Mouse (Mus musculus): Measurements from ENCODE around the gene Limk1.

Limk1 gene

GRCm38 (mm10) chr5:134630835-134631234 is 57.6 kb downstream of the Limk1 start:
- DNase-seq (ENCODE audit: low spot score in 2 of 2) = no peak

GRCm38 (mm10) chr5:134629508-134629907 is 58.9 kb downstream of the Limk1 start:
- no peak for DNase-seq (ENCODE audit: low spot score in 2 of 2)

GRCm38 (mm10) chr5:134622069-134622468 is 66.3 kb downstream of the Limk1 start:
- DNase-seq (ENCODE audit: low spot score in 2 of 2) = peak in 1 of 2 experiments; percentile 41

- no peak for DNase-seq (ENCODE audit: low spot score in 2 of 2)
These were observed 67.2 kb downstream of the Limk1 start for GRCm38 (mm10) chr5:134621099-134621640.

GRCm38 (mm10) chr5:134620457-134620856 is 67.9 kb downstream of the Limk1 start:
- DNase-seq (ENCODE audit: low spot score in 2 of 2) = no peak

GRCm38 (mm10) chr5:134617071-134617470 is 71.3 kb downstream of the Limk1 start:
- DNase-seq (ENCODE audit: low spot score in 2 of 2) = peak; percentile 68 to 74

GRCm38 (mm10) chr5:134615780-134616179 is 72.6 kb downstream of the Limk1 start:
- DNase-seq (ENCODE audit: low spot score in 2 of 2) = no peak

- DNase-seq (ENCODE audit: low spot score in 2 of 2) = no peak
These were observed 73.0 kb downstream of the Limk1 start for GRCm38 (mm10) chr5:134615380-134615779.

- DNase-seq (ENCODE audit: low spot score in 2 of 2) = peak; percentile 49 to 53
These were observed 73.6 kb downstream of the Limk1 start, which contains the start of gene Lat2 for GRCm38 (mm10) chr5:134614802-134615201. Gene Lat2, minus strand, starts transcription at chr5:134615025.

GRCm38 (mm10) chr5:134614296-134614695 is 74.1 kb downstream of the Limk1 start:
- no peak for DNase-seq (ENCODE audit: low spot score in 2 of 2)

- DNase-seq (ENCODE audit: low spot score in 2 of 2) = no peak
These were observed 74.7 kb downstream of the Limk1 start for GRCm38 (mm10) chr5:134613727-134614126.

GRCm38 (mm10) chr5:134611810-134612521 is 76.4 kb downstream of the Limk1 start:
- DNase-seq (ENCODE audit: low spot score in 2 of 2) = no peak

- no peak for DNase-seq (ENCODE audit: low spot score in 2 of 2)
These were observed 78.3 kb downstream of the Limk1 start for GRCm38 (mm10) chr5:134609916-134610643.

GRCm38 (mm10) chr5:134607121-134607520 is 81.3 kb downstream of the Limk1 start:
- no peak for DNase-seq (ENCODE audit: low spot score in 2 of 2)

- no peak for DNase-seq (ENCODE audit: low spot score in 2 of 2)
These were observed 82.1 kb downstream of the Limk1 start for GRCm38 (mm10) chr5:134606314-134606713.
